Mouse (Mus musculus) regulatory T cell (primary cell): ENCODE results near the gene Zbtb16.

Experiments used
- in situ Hi-C: fragments of 300-600 bp; cut with MboI, MseI; formaldehyde crosslinking; loops from one replicate; pipeline ENCODE4 v1.15.1; 2025; ENCODE audit warnings: high pct_unique_total_duplicates

The Zbtb16 gene

DNA sequence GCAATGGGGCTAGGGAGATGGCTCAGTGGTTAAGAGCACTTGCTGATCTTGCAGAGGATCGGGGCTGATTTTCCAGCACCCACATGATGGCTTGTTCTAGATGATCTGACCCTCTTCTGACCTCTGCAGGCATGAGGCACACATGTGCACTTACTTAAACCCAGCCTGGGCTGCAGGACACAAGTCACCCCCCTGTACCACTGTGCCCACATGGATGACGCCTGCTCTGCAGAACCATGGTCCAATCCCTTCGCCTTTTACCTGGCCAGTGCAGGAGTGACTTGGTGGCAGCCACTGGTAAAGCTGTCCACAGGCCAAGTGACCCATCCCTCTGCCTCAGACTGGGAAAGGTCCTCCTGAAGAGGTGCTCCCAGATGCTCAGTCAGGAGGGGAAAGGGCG is 67.1 kb downstream of the Zbtb16 start:
- in situ Hi-C loops: no loop called here

DNA sequence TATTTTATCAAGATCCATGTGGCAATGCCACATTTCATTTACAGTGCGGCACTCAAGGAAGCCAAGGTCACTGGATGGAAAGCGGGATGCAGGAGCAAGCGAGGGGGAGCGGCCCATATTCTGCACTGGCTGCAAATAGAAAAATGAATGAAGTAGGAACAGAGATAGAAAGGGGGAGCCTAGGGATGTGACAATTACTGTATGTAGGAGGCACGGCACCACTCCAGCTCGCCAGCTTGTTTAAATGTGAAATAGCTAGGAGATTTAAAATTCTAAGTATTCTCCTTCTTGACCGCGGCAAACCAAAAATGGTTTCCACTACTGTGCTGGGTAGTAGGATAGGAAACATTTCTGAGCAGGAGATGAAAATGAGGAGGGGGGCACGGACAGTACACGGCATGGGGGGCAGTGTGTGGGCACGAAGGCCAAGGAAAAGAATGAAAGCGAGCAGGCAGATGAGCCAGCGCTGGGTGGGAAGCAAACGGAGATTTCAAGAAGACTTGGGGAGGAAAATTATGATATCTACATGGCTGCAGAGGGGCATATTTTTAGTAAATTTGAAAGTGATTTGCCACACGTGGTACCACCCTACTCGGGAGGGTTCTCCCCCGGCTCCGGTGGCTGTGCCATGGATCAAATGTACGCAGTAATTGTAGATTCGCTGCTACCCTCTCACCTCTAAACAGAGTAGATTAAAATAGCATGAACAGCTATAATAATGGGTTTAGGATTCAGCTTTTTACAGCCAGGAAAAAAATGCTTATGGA is 68.2 kb downstream of the Zbtb16 start:
- in situ Hi-C loops: no loop called here

DNA sequence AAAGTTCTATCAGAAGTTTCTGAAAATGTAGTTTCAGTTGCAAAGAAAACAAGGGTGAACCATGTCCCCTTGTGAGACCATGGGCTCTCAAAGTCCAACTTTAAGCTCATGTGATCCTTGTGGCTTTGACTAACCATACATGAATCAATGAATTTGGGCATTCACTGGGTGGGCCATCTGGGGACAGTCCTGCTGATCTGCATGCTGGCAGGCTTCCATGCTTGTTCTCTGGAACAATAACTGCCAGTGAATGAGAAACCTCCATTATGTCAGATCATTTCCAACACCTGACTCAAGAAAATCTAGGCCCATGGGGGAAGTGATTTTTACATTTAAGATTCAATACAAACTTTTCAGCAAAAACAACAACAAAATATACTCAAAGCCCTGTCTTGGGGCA is 70.1 kb downstream of the Zbtb16 start:
- in situ Hi-C loops: no loop called here

DNA sequence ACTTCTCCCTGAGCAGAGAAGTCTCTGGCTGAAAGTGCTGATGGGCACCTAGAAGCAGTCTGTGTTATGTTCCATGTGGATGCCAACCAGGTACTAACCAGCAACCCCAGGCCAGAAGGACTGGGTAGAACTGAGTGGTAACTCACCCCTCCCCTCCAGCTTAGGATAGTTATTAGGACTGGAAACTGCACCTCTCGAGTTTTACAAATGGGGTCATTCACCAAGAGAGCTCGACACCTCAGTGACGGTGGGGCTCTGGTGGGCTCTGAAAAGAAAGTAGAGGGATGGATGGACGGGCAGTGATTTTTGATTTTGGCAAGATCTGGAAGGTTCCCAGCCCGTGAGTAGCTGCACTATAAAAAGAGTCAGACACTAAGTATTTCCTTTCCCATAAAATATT is 71.7 kb downstream of the Zbtb16 start:
- in situ Hi-C loops: no loop called here

DNA sequence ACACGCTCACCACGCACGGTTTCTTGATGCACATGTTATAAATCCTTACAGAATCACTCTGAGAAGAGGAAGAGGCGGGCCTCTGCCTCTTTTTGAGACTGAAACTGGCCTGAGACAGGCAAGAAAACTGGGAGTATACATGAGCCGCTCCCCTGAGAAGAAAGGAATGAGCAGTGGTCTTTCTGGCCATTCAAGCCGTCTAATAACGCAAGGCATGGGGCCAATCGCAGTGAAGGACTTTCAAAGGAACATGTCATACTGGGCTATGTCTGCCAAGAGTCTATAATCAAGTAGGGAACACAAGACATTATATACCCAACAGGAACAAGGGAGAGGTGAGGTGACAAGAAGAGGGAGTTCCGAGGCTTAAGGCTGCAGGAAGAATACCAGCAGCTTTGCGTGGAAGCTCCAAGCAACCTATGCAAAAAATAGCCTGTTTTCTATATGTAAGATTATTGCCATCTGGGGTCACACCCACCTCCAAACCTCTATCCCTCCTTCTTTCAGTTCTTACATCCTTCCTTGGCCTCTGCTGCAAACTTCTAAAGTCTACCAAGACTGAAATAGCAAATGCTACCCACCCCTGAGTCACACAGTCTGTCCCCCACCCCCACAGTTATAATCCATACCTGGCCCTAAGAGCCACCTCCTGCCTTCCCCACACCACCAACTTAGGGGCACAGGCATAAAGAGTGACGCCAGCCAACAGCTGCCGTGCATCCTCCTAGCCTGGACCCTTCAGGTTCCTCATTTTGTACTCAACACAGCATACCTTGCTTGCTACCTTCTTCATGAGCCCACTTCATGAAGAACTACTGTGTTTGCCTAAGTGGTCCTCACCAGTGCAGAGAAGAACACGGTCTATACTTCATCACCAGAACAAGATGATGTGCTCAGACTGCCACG is 74.0 kb downstream of the Zbtb16 start:
- in situ Hi-C loops: no loop called here

- in situ Hi-C loops: no loop called here
Observed at GRCm38 (mm10) chr9:48761175-48761556, 74.9 kb downstream of the Zbtb16 start.

DNA sequence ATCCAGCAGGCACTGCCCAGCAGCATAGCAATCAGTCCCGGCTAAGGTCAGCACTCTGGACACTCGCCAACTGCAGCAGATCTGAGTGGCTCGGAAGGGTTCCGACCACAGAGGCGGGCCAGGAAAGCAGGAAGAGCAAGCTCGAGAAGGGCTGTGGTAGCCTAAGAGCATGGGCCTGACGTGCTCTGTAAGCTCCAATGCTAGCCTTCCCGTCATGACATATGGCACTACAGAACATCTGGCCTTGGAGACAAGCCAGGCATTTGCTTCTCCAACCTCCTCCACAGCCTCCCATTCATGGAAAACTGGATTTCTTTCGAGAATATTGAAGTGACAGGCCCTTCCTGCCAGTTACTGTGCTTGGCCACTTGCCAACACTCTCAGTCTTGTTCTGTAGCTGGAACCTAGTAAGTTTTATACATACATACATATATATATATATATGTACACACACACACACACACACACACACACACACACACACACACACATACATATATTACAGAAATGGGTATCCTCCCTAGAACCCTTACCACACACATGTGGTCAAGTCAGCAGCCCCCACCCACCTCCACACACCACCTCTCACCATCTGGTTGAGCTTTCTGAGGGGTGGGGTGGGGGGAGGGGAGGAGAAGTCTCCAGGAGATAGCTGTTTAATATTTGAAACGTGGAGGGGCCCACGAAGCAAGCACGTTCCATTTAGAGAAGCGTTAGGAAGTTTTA is 75.4 kb downstream of the Zbtb16 start:
- in situ Hi-C loops: no loop called here

GRCm38 (mm10) chr9:48759098-48759497 is 76.9 kb downstream of the Zbtb16 start:
- in situ Hi-C loops: no loop called here

DNA sequence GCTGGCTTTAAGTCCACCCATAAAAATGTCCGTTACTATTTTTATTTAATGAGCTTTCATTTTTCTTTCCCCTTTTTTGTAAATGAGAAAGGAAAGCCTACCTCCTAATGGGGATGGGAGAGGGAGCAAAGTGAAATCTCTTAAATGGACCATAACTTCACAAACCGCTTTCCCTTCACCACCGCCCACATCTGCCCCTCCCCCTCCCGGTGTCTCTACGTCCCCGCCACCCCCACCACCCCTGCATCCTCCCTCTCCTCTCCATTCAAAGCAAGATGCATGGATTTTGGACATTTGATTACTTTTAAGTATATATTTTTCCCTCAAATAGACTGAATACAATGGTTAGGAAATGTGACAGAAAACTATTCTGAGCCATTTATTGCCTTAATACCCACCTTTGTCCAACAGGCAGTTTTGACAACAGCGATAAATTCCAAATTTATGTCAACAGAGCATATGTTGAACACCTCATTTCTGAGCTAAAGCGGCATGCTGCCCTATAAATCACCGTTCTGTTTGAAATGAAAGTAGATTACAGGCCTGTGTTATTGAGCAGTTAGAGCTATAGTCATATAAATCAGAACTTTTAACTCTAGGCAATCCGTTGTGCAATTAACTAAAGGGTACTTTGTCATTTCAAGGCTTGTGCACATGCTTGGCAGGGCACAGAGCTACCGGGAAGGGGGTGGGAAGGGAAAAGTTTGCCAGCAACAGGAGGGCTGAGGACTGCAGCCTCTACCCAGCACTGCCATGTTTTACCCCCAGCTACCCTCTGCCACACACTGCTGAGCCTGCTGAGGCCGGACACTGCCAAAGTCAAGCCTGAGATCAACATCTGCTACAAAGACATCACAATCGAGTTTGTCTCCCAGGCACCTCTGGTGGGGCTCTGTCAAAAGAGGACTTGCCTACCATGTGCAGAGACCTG is 78.1 kb downstream of the Zbtb16 start:
- in situ Hi-C loops: no loop called here

DNA sequence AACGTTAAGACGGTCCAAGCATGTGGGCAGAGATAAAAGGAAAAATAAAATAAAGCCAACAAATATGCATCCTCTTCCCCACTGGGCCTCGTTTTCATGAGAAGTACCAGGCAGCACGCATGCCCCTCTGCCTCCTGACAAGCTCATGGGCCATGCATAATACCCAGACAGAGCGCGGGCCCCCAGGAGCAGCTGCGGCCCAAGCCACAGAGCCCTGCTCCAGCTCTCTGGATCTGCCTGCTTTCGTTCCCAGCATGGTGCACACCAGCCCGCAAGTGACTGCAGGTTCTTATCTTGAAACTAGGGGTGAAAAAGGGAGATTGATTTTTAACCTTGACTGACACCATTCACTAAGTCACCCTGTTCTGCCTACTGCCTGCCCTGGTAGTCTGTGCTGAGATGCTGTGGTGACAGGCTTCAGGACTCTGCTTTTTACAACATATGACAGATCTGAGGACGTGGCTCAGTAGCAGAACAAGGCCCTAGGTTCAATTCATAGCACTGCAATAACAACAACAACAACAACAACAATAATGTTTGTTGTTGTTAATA is 79.7 kb downstream of the Zbtb16 start:
- in situ Hi-C loops: no loop called here

GRCm38 (mm10) chr9:48755438-48756070 is 80.5 kb downstream of the Zbtb16 start:
- in situ Hi-C loops: no loop called here

GRCm38 (mm10) chr9:48754418-48754817 is 81.6 kb downstream of the Zbtb16 start:
- in situ Hi-C loops: no loop called here

DNA sequence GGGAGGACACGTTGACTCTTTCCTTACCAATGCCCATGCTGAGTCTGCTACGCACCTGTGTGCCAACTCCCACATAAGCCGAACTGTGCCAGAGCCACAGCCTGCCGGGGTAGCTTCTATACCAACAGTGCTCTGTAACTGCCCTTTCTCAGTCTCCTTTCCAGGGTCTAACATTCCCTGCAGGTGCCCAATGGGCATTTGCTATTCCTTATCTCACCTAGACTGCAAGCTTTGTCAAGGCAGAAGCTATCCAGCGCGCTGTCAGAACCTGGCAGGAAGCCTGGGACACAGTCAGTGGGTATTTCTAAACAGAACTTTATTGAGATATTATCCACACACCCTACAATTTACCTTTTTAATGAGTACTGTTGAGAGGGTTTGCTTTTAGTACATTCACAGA is 82.1 kb downstream of the Zbtb16 start:
- in situ Hi-C loops: no loop called here

DNA sequence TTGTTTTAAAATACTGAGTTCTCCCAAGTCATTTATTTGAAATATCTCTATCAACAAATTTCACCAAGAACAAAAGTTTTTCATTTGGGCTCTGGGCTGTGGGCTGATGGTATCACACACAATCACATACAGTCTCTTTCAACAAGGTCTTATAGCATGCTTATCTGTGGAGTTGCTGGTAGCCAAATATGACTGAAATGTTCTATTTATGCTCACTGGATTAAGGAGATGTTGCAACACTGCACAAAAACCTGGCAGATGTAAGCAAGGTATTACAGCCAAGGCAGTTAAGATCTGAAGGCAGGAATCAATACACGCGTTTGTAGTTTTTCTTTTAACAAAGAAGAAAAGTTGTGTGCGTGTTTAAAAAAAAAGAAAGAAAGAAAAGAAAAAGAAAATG is 84.1 kb downstream of the Zbtb16 start:
- in situ Hi-C loops: no loop called here

DNA sequence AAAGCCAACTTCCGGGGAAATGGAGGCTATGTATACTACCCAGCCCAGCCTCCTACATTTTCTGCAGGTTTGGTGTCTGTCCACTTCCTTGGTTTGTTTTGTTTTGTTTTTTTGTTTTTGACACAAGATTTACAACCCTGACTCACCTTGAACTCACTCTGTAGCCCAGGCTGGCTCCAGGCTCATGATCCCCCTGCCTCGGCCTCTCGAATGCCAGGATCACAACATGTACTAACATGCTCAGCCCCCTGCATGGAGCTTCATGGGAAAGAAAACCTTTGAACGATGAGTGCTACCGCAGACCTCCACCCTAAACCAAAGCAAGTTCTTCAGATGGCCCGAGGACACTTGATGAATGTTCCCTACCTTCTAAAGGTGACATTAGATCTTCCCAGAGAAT is 86.4 kb downstream of the Zbtb16 start:
- in situ Hi-C loops: no loop called here

GRCm38 (mm10) chr9:48749168-48749567 is 86.9 kb downstream of the Zbtb16 start:
- in situ Hi-C loops: no loop called here

DNA sequence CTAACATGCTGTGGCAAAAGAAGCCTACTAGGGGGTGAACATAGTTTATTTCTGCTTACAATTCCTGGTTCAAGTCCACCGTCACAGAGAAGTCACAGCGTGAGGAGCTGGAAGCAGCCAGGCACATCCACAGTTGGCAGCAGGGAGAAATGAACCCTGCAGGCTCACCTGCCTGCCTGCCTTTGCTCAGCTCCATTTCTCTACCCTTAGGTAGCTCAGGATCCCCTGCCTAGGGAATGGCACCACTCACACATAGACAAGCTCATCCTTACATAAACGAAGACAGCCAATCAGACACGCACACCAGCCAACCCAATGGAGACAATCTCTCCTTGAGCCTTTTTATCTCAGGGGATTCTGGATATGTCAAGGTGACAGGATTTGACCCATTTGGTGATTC is 87.3 kb downstream of the Zbtb16 start:
- in situ Hi-C loops: no loop called here

DNA sequence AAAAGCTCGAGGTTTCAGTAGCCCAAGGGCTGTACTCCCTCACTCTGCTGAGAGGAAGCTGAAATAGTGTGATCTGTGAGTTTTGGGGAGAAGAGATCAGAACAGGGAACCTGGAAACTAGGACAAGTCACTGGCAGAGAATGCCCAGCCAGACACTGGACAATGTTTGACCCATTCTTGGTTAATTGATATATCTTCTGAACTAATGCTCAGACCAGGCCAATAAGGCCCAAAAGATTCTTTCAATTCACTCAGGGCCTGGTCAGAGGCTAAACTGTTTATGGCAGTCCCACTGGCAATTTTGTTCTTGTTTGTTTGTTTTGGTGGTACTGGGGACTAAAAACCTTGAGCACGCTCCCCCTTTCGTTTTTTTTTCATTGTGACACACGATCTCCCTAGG is 87.8 kb downstream of the Zbtb16 start:
- in situ Hi-C loops: no loop called here

GRCm38 (mm10) chr9:48746506-48746905 is 89.5 kb downstream of the Zbtb16 start:
- in situ Hi-C loops: no loop called here

DNA sequence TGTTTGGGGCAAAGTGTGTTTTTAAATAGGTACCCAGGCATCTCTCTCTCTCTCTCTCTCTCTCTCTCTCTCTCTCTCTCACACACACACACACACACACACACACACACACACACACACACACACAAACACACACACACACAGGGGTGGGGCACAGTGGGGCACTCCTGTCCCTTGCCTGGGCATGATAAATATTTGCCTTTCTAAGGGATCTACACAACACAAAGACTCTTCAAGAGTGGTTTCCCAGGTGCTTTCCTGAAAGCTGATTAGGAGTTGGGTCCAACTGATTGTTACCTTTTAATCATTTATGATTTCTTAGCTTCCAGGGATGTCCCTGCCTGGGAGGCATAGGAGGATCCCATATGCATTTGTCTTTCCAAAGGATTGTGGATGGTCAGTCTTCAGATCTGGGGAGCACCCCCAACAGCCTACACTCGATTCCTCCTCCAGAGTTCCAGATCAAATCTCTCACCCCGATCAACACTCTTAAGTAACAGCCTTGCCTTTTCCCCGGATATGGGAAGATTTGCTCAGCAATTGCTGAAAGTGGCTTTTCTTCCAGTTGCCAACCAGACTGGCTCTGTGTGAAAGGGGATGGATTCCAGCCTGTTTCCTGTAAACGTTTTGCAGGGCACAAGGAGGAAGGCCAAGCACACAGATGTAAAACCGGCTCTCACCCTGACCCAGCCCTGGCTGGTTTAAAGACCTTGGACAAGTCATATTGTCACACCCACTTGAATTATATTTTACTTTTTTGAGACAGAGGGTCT is 90.5 kb downstream of the Zbtb16 start:
- in situ Hi-C loops: no loop called here
